Mouse (Mus musculus) natural killer cell, adult 2 months (primary cell): Measurements from ENCODE around the gene Ugt1a1.

Experiments
- DNase-seq, 2 experiments: peaks; one replicate each; pipeline ENCODE4 v3.0.0; 2022; ENCODE audit warnings: low spot score in 2 of 2

The Ugt1a1 gene

GRCm38 (mm10) chr1:88258361-88258760 lies 46.6 kb downstream of the Ugt1a1 start:
- no peak for DNase-seq

GRCm38 (mm10) chr1:88258881-88259642 lies 47.3 kb downstream of the Ugt1a1 start:
- DNase-seq: no peak

- no peak for DNase-seq
These were observed 47.9 kb downstream of the Ugt1a1 start for GRCm38 (mm10) chr1:88259643-88260024.

- no peak for DNase-seq
These were observed 48.4 kb downstream of the Ugt1a1 start for GRCm38 (mm10) chr1:88260114-88260513.

- DNase-seq: no peak
These were observed 49.0 kb downstream of the Ugt1a1 start for GRCm38 (mm10) chr1:88260604-88261377.

GRCm38 (mm10) chr1:88261706-88262105 lies 49.9 kb downstream of the Ugt1a1 start:
- no peak for DNase-seq

- DNase-seq: no peak
These were observed 50.5 kb downstream of the Ugt1a1 start for GRCm38 (mm10) chr1:88262255-88262654.

GRCm38 (mm10) chr1:88262961-88263360 lies 51.2 kb downstream of the Ugt1a1 start:
- no peak for DNase-seq

GRCm38 (mm10) chr1:88263778-88264177 lies 52.0 kb downstream of the Ugt1a1 start:
- no peak for DNase-seq

- DNase-seq: no peak
These were observed 52.6 kb downstream of the Ugt1a1 start for GRCm38 (mm10) chr1:88264237-88264868.

DNA sequence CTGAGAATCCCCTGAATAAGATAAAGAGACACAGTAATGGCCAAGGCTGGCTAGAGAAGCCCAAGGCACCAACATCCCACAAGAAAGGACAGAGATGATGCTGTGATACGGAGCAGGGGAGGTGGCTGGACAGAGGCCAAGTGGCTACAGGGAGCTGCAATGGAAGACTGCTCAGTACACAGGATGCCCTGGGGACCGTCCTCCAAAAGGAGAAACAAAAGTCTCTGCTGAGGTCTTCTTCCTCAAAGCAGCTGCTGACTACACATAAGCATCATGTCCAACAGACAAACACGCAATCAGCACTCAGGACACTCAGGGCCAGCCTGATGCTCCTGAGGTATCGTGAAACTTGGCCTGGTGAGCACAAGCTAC lies 53.1 kb downstream of the Ugt1a1 start:
- DNase-seq: no peak

GRCm38 (mm10) chr1:88266123-88266522 lies 54.4 kb downstream of the Ugt1a1 start:
- no peak for DNase-seq

- DNase-seq: no peak
These were observed 55.7 kb downstream of the Ugt1a1 start for GRCm38 (mm10) chr1:88267489-88267888.

GRCm38 (mm10) chr1:88268070-88268469 lies 56.3 kb downstream of the Ugt1a1 start:
- no peak for DNase-seq
